Mouse (Mus musculus): ENCODE measurements at regions not wholly inside any gene's neighbourhood (a gene's known extent, or its start where the extent isn't known, plus 50 kb on each side); places are given as distances from the start of the nearest gene placed in this dataset.

DNA sequence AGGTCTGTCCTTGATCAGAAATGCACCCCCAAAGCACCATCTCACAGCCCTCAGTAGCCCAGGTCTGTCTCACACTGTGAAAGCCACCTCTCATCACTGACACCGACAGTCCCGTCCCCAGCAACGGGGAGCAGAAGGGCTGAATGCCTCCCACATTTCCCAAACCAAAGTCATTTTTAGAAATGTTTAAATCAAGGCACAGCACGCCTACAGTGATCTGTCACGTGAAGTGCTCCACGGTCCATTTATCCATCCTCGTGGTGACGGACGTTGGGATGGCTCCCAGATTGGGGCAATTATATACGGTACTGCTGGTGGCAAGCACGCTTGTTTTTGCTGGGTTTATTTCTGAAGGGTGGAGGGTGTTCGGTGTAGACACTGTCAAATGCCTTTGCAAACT, 168.7 kb downstream of the Tshz3 start:
- Histone ChIP-seq H3K27me3 (ENCODE audit: control insufficient read depth, insufficient read depth, low read length) (no peaks in the 10 kb centered on the region), H3K27ac (replicated peaks; ENCODE audit: low read depth, low read length) (no peak overlapping the region), H3K4me1 (ENCODE audit: control insufficient read depth, insufficient read depth, low read length) (no peaks in the 10 kb centered on the region), H3K4me3 (ENCODE audit: low read depth, low read length) (no peak overlapping the region), H3K9ac (ENCODE audit: low read length) (no peak overlapping the region), H3K4me2 (ENCODE audit: low read depth, severe bottlenecking) (no peak overlapping the region), H3K9me3 (ENCODE audit: control insufficient read depth, low read length) (no peaks in the 10 kb centered on the region), H3K36me3 (ENCODE audit: control insufficient read depth, insufficient read depth, low read length) (no peaks in the 10 kb centered on the region)
- 86% methylated on average over 12 of the region's 12 CpGs for WGBS
- ATAC-seq (ENCODE audit: insufficient number of reproducible peaks, low FRiP score, low TSS enrichment, low read depth) (no peak), DNase-seq (ENCODE audit: low spot score) (no peak)

DNA sequence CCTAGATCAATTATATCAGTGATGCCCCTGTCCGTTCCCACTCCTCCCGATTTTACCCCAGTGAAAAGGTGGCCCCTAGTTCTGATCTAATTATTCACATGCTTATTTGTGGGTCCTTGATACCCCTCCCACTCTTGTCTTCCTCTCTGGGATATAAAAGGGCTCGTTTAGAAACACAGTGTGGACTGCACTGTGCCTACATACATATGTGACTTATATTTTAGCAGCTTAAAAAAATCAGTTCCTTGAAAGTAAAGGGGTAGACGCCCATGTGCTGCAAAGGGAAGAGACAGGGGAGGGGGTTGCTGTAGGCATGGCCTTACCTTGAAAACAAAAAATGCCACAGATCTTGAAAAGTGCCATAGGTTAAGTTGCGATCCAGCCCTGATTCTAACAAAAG, 176.1 kb downstream of the Tshz3 start:
- DNase-seq (ENCODE audit: low spot score), result no peak
- Histone ChIP-seq H3K4me2 (ENCODE audit: low read depth, severe bottlenecking) (no peak overlapping the region), H3K9ac (ENCODE audit: low read length) (no peak overlapping the region), H3K36me3 (ENCODE audit: control insufficient read depth, insufficient read depth, low read length) (no peaks in the 10 kb centered on the region), H3K27me3 (ENCODE audit: control insufficient read depth, insufficient read depth, low read length) (no peaks in the 10 kb centered on the region), H3K4me3 (ENCODE audit: low read depth, low read length) (no peak overlapping the region), H3K27ac (replicated peaks; ENCODE audit: low read depth, low read length) (no peak overlapping the region), H3K9me3 (ENCODE audit: control insufficient read depth, low read length) (no peaks in the 10 kb centered on the region), H3K4me1 (ENCODE audit: control insufficient read depth, insufficient read depth, low read length) (peaks cover 15% of the 10 kb centered on the region)
- no peak for ATAC-seq (ENCODE audit: insufficient number of reproducible peaks, low FRiP score, low TSS enrichment, low read depth)
- 79% methylated on average over 5 of the region's 5 CpGs for WGBS

DNA sequence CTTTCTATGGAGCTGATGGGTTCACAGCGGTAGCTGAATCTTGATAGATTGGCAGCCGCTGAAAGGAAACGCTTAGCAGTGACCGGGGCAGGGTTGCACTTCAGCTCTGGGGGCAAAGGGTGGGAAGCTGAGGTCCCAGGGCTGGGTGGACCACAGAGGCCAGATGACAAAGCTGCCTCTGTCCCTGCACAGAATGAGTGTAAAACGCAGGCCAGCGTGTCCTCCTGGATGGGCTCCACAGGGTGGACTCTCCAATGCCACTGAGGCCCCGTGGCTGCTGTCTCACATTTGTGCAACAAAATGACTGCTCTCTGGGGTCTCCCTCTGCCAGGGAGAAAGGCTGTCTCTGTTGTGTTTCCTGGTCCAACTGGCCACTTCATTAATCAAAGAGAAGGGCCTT, 179.8 kb downstream of the Tshz3 start:
- H3K4me2 ChIP-seq (ENCODE audit: low read depth, severe bottlenecking), result no peak overlapping the region
- no peak overlapping the region for H3K27ac ChIP-seq (replicated peaks; ENCODE audit: low read depth, low read length)
- WGBS, result 7% methylated on average over 7 of the region's 7 CpGs
- H3K9me3 ChIP-seq (ENCODE audit: control insufficient read depth, low read length), result no peaks in the 10 kb centered on the region
- ATAC-seq (ENCODE audit: insufficient number of reproducible peaks, low FRiP score, low TSS enrichment, low read depth) (no peak), DNase-seq (ENCODE audit: low spot score) (peak; percentile 41)
- H3K27me3 ChIP-seq (ENCODE audit: control insufficient read depth, insufficient read depth, low read length), result no peaks in the 10 kb centered on the region
- no peak overlapping the region for H3K4me3 ChIP-seq (ENCODE audit: low read depth, low read length)
- no peak overlapping the region for H3K9ac ChIP-seq (ENCODE audit: low read length)
- peaks cover 15% of the 10 kb centered on the region for H3K4me1 ChIP-seq (ENCODE audit: control insufficient read depth, insufficient read depth, low read length)
- no peaks in the 10 kb centered on the region for H3K36me3 ChIP-seq (ENCODE audit: control insufficient read depth, insufficient read depth, low read length)

DNA sequence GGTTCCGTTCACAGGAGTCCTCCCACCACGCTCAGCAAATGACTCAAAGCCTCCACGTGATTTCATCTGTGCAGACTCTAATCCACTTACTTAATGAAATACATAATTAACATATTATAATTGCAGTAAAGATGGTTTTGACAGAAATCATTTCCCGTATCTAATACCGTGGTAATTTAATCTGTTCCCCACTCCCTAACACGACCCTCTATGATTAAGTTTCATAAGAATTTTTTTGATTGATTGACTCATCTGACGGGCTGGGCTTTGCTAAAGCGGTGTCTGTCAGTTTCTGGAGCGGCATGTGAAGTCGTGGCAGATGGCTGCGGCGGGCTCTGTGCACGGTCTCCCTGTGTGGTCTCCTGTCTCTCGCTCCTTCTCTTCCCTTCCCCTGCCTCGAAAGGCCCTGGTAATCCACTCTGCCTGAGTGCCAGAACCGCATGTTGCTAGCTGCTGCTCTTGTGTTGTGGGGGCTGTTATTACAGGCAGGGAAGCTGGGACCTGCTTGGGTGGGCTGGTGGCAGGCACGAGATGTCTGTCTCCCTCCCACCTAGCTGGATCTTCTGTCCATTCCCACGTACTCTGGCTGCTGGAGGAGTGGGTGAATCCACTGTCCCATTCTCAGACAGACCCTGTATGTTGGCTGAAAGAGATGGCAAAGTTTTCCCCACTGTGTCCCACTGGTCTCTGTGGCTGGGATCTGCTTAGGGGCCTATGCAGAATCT, 195.0 kb downstream of the Tshz3 start:
- H3K27ac ChIP-seq (replicated peaks; ENCODE audit: low read depth, low read length), result no peak overlapping the region
- no peaks in the 10 kb centered on the region for H3K36me3 ChIP-seq (ENCODE audit: control insufficient read depth, insufficient read depth, low read length)
- WGBS, result 63% methylated on average over 18 of the region's 18 CpGs
- H3K9me3 ChIP-seq (ENCODE audit: control insufficient read depth, low read length), result no peaks in the 10 kb centered on the region
- H3K27me3 ChIP-seq (ENCODE audit: control insufficient read depth, insufficient read depth, low read length), result no peaks in the 10 kb centered on the region
- no peak overlapping the region for H3K4me2 ChIP-seq (ENCODE audit: low read depth, severe bottlenecking)
- no peak overlapping the region for H3K4me3 ChIP-seq (ENCODE audit: low read depth, low read length)
- peaks cover 4% of the 10 kb centered on the region; the same call in 1 of the 2 replicates for H3K4me1 ChIP-seq (ENCODE audit: control insufficient read depth, insufficient read depth, low read length)
- H3K9ac ChIP-seq (ENCODE audit: low read length), result no peak overlapping the region
- ATAC-seq (ENCODE audit: insufficient number of reproducible peaks, low FRiP score, low TSS enrichment, low read depth), result no peak
- peak; percentile 28 for DNase-seq (ENCODE audit: low spot score)

DNA sequence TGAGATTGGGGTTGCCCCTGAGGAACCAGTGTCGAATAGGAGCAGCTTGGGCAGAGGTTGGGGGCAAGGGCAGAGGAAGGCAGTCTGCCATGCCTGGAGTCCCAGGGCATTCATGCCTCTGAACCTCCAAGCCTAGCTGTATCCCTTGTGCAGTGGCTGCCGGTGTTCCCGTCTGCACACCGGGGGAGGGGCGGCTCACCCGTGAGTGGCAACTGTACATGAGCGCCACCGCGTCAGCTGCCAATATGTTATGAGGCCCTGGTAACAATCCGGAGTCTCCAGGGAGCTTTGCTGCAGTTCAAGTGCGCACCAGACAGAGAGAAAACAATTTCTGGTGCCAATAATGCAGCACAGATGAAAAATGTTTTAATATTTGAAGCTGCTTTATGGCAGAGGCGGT, 198.4 kb downstream of the Tshz3 start:
- Histone ChIP-seq H3K27me3 (ENCODE audit: control insufficient read depth, insufficient read depth, low read length) (no peaks in the 10 kb centered on the region), H3K27ac (replicated peaks; ENCODE audit: low read depth, low read length) (no peak overlapping the region), H3K4me3 (ENCODE audit: low read depth, low read length) (no peak overlapping the region), H3K9ac (ENCODE audit: low read length) (no peak overlapping the region), H3K9me3 (ENCODE audit: control insufficient read depth, low read length) (no peaks in the 10 kb centered on the region), H3K4me1 (ENCODE audit: control insufficient read depth, insufficient read depth, low read length) (peaks cover 4% of the 10 kb centered on the region; the same call in 1 of the 2 replicates), H3K36me3 (ENCODE audit: control insufficient read depth, insufficient read depth, low read length) (no peaks in the 10 kb centered on the region), H3K4me2 (ENCODE audit: low read depth, severe bottlenecking) (no peak overlapping the region)
- 81% methylated on average over 12 of the region's 12 CpGs for WGBS
- ATAC-seq (ENCODE audit: insufficient number of reproducible peaks, low FRiP score, low TSS enrichment, low read depth) (no peak), DNase-seq (ENCODE audit: low spot score) (peak; percentile 43)

DNA sequence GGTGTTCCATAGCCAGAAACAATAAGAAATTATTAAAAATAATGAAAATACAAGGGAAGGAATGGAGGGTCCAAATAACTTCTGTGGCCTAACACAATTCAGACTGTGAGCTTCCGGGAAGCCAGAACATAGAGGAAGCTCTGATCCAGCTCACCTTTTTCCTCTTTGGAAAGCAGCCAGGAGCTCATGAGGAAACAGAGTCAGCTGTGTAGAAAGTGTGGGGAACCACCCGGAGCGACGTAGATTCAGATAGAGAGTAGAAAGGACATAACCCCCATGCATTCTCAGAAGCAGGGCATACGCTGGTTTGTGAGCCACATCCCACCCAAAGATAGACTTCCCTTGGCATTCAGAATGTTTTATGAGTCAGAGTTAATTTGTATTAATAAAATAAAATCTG, 203.6 kb downstream of the Tshz3 start:
- Histone ChIP-seq H3K4me1 (ENCODE audit: control insufficient read depth, insufficient read depth, low read length) (no peaks in the 10 kb centered on the region), H3K27me3 (ENCODE audit: control insufficient read depth, insufficient read depth, low read length) (no peaks in the 10 kb centered on the region), H3K36me3 (ENCODE audit: control insufficient read depth, insufficient read depth, low read length) (no peaks in the 10 kb centered on the region), H3K4me3 (ENCODE audit: low read depth, low read length) (no peak overlapping the region), H3K9ac (ENCODE audit: low read length) (no peak overlapping the region), H3K4me2 (ENCODE audit: low read depth, severe bottlenecking) (no peak overlapping the region), H3K9me3 (ENCODE audit: control insufficient read depth, low read length) (no peaks in the 10 kb centered on the region), H3K27ac (replicated peaks; ENCODE audit: low read depth, low read length) (no peak overlapping the region)
- ATAC-seq (ENCODE audit: insufficient number of reproducible peaks, low FRiP score, low TSS enrichment, low read depth), result no peak
- no peak for DNase-seq (ENCODE audit: low spot score)
- 93% methylated on average over 5 of the region's 5 CpGs for WGBS

DNA sequence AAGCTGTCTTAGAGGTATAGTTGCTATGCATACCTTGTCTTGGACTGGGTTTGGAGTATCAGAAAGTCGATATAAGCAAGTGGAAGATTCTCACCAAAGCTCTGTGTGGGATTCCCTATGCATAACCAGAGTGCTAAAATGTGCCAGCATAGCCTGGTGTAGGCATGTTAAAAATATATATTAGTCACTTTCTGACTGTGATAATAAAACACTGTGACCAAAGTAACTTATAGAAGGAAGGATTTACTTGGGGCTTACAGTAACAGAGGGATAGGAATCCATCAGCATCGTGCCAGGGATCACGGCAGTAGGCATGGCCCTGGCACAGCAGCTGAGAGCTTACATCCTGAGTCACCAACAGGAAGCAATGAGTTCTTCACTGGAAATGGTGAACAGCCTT, 215.4 kb downstream of the Tshz3 start:
- WGBS, result 90% methylated on average over 3 of the region's 3 CpGs
- Histone ChIP-seq H3K4me3 (ENCODE audit: low read depth, low read length) (no peak overlapping the region), H3K4me2 (ENCODE audit: low read depth, severe bottlenecking) (no peak overlapping the region), H3K9ac (ENCODE audit: low read length) (no peak overlapping the region), H3K36me3 (ENCODE audit: control insufficient read depth, insufficient read depth, low read length) (no peaks in the 10 kb centered on the region), H3K4me1 (ENCODE audit: control insufficient read depth, insufficient read depth, low read length) (no peaks in the 10 kb centered on the region), H3K27ac (replicated peaks; ENCODE audit: low read depth, low read length) (no peak overlapping the region), H3K9me3 (ENCODE audit: control insufficient read depth, low read length) (no peaks in the 10 kb centered on the region), H3K27me3 (ENCODE audit: control insufficient read depth, insufficient read depth, low read length) (no peaks in the 10 kb centered on the region)
- DNase-seq (ENCODE audit: low spot score) (no peak), ATAC-seq (ENCODE audit: insufficient number of reproducible peaks, low FRiP score, low TSS enrichment, low read depth) (no peak)

DNA sequence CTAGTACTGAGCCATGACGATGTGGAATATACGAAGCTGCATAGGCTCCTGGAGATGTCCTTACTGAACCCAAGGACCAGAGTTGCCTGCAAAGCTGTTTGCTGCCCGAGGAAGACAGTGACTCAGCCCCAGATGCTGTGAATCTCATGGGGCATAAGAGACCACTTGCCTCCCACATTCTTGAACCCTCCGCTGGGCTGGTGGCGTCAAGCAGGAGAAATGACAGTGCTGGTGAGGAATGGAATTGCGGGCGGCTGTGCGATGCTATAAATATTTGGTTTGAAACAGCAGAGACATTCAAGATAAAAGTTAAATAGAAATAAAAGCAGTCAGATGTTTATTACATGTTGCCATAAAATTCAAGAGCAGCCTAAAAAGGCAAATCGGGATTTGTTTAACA, 216.3 kb downstream of the Tshz3 start:
- no peak overlapping the region for H3K27ac ChIP-seq (replicated peaks; ENCODE audit: low read depth, low read length)
- H3K9me3 ChIP-seq (ENCODE audit: control insufficient read depth, low read length), result no peaks in the 10 kb centered on the region
- DNase-seq (ENCODE audit: low spot score) (no peak), ATAC-seq (ENCODE audit: insufficient number of reproducible peaks, low FRiP score, low TSS enrichment, low read depth) (no peak)
- H3K4me2 ChIP-seq (ENCODE audit: low read depth, severe bottlenecking), result no peak overlapping the region
- no peak overlapping the region for H3K9ac ChIP-seq (ENCODE audit: low read length)
- H3K4me3 ChIP-seq (ENCODE audit: low read depth, low read length), result no peak overlapping the region
- no peaks in the 10 kb centered on the region for H3K36me3 ChIP-seq (ENCODE audit: control insufficient read depth, insufficient read depth, low read length)
- WGBS, result 86% methylated on average over 9 of the region's 9 CpGs
- H3K27me3 ChIP-seq (ENCODE audit: control insufficient read depth, insufficient read depth, low read length), result no peaks in the 10 kb centered on the region
- H3K4me1 ChIP-seq (ENCODE audit: control insufficient read depth, insufficient read depth, low read length), result no peaks in the 10 kb centered on the region

DNA sequence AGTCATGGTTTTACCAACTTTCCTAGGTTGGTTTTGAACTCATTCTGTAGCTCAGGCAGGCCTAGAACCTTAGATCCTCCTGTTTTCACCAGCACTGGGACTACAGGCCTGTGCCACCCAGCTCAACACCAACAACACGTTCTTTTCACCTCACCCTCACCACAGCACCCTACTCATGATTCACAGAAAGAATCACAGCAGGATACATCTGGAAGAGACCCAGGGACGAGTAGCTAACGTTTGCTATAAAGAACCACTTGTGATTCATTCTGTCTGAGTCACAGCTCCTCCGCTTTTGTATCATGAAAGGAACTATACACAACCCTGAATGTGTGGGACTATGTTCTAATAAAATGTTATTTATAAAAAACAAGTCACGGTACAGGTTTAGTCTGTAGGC, 217.3 kb downstream of the Tshz3 start:
- no peak for DNase-seq (ENCODE audit: low spot score)
- H3K36me3 ChIP-seq (ENCODE audit: control insufficient read depth, insufficient read depth, low read length), result no peaks in the 10 kb centered on the region
- H3K27ac ChIP-seq (replicated peaks; ENCODE audit: low read depth, low read length), result no peak overlapping the region
- no peaks in the 10 kb centered on the region for H3K4me1 ChIP-seq (ENCODE audit: control insufficient read depth, insufficient read depth, low read length)
- no peaks in the 10 kb centered on the region for H3K27me3 ChIP-seq (ENCODE audit: control insufficient read depth, insufficient read depth, low read length)
- no peak for ATAC-seq (ENCODE audit: insufficient number of reproducible peaks, low FRiP score, low TSS enrichment, low read depth)
- no peak overlapping the region for H3K4me3 ChIP-seq (ENCODE audit: low read depth, low read length)
- 84% methylated on average over 5 of the region's 5 CpGs for WGBS
- no peak overlapping the region for H3K4me2 ChIP-seq (ENCODE audit: low read depth, severe bottlenecking)
- H3K9me3 ChIP-seq (ENCODE audit: control insufficient read depth, low read length), result no peaks in the 10 kb centered on the region
- H3K9ac ChIP-seq (ENCODE audit: low read length), result no peak overlapping the region
